Mouse (Mus musculus): Measurements from ENCODE around the gene Ears2. TPM values are rescaled to one million over a fixed set of nuclear protein-coding genes. Genes with fewer than 3 reads are reported as not detected.

Ears2 gene
- polyA plus RNA-seq, 1 experiment from 2014 or later, result 9.9 TPM

DNA sequence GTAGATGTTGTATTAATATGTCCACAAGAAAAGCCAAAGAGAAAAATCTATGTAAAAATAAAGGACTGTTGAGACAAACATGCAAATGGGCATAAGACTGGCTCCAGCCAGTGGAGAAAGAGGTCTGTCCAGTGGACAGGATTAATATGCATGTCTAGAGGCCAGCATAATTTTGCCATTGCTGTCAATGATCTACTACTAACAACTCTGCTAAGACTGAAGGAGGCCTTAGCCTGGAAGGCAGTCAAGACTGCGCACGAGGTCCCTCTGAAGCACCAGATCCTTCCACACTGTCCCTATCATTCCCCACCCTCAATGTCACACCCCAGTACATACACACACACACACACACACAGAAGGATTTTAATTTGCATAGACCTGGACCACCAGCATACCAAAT, 44.9 kb downstream of the Ears2 start:
- Histone ChIP-seq H3K27ac (replicated peaks) (no peak overlapping the region), H3K4me1 (replicated peaks) (peaks cover 30% of the 10 kb centered on the region), H3K4me3 (no peak overlapping the region), H3K4me2 (no peak overlapping the region), H3K9ac (no peak overlapping the region), H3K36me3 (peaks cover 6% of the 10 kb centered on the region), H3K9me3 (no peaks in the 10 kb centered on the region), H3K27me3 (no peaks in the 10 kb centered on the region)
- ATAC-seq (ENCODE audit: low read depth), result no peak
- WGBS, result 90% methylated on average over 2 of the region's 2 CpGs

DNA sequence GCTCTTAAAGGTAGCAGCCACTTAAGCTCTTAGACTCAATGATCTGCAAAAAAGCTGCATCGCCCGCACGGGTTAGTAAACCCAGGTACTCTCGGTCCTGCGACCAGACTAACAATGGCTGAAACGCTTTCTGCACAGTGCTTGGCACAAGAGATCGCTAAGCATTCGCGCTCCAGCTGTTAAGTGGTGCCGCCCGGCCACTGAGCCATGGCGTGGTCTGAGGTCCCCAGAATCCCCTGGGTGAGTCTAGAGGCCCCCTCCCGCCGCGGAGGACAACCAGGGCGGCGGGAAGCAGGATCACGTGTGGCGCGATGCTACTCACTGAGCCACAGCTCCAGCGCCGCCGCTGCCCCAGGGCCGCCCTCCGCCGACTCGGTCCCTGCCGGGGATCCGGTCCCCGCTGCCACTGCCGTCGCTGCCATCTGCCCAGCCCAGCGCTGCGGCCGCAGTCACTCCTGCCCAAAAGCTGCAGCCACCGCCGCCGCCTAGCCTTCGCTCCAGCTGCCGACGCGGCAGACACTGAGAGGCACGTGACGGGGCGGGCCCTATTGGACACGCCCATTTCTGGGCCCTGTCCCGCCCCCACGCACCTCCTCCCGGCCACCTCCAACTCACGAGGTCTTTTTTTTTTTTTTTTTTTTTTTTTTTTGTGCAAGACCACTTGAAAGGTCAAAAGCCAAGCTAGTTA, 46.3 kb downstream of the Ears2 start, which contains the start of gene Gga2:
Gga2 (minus strand) TSS at position 556 of the 688 bp plus-strand sequence.
- no peaks in the 10 kb centered on the region for H3K9me3 ChIP-seq
- H3K4me2 ChIP-seq, result peak within 1 kb of the TSS; percentile 64
- no peaks in the 10 kb centered on the region for H3K27me3 ChIP-seq
- peak within 1 kb of the TSS; percentile 77 for H3K4me3 ChIP-seq
- peaks cover 43% of the 10 kb centered on the region for H3K4me1 ChIP-seq (replicated peaks)
- peak within 1 kb of the TSS; percentile 91 for H3K27ac ChIP-seq (replicated peaks)
- H3K36me3 ChIP-seq, result peaks cover 6% of the 10 kb centered on the region
- H3K9ac ChIP-seq, result peak within 1 kb of the TSS; percentile 85
- WGBS, result 0% methylated on average over 50 of the region's 50 CpGs
- ATAC-seq (ENCODE audit: low read depth), result peak; percentile 81

DNA sequence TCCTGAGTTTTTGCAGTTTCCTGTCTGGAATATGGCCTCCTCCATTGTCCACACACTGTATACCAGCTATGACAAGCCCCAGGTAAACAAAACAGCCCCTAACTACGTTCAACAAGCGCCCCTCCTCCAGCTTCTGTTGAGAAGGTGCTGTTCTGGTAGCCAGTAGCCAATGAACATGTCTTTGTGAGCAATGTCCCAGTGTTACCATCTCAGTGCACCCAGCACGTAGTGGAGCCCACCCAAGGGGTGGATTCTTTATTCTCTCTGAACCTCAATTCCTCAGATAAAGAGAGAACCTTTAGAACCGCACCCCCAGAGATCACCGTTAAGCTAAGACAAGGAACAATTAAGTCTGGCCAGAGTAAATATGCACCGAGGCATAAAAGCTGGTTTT, 46.8 kb downstream of the Ears2 start:
- Histone ChIP-seq H3K27me3 (no peaks in the 10 kb centered on the region), H3K9ac (peak overlapping the region; percentile 85), H3K4me1 (replicated peaks) (peaks cover 49% of the 10 kb centered on the region), H3K9me3 (no peaks in the 10 kb centered on the region), H3K4me2 (peak overlapping the region; percentile 64), H3K4me3 (peak overlapping the region; percentile 77), H3K36me3 (peaks cover 6% of the 10 kb centered on the region), H3K27ac (replicated peaks) (peak overlapping the region; percentile 91)
- 1% methylated on average over 6 of the region's 6 CpGs for WGBS
- ATAC-seq (ENCODE audit: low read depth), result peak; percentile 58

DNA sequence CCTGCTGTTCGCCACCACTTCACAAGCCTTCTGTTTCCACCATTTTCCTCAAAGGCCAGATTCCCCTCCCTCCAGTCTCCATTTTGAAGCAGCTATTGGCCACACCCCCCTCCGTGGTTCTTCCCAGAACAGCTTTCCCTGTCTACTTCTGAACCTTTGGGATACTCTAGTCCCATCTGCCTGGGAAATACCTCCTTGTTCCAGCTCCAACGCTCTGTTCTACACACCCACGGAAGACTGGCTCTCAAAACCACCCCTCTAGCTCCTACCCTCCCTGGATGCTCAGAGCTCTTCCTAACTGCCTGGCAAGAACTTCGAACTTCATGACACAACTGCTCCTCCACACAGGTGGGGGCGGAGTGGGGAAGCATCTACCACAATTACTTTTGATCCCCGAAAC, 48.1 kb downstream of the Ears2 start:
- Histone ChIP-seq H3K9ac (peak overlapping the region; percentile 85), H3K4me1 (replicated peaks) (peaks cover 61% of the 10 kb centered on the region), H3K27ac (replicated peaks) (no peak overlapping the region), H3K36me3 (peaks cover 6% of the 10 kb centered on the region), H3K4me2 (peak overlapping the region; percentile 64), H3K9me3 (no peaks in the 10 kb centered on the region), H3K4me3 (peak overlapping the region; percentile 77), H3K27me3 (no peaks in the 10 kb centered on the region)
- no peak for ATAC-seq (ENCODE audit: low read depth)
- 87% methylated on average over 7 of the region's 7 CpGs for WGBS

DNA sequence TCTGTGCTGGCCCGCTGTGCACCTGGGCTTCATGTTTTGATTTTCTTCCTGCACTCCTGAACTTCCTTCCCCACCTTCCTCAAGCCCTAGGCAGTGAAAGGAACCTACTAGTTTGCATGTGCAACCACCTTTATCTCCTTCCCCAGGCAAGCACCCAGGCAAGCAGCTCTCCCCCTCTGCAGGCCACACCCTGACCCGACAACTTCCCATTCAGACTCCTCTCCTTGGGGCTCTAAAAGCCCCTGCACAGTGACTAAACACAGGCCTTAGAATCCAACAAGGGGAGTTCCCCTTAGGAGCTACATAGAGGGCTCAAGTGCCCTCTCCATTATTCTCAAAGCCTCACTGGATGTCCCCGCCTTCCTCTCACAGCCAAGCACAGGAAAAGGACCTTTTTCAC, 48.8 kb downstream of the Ears2 start:
- peaks cover 6% of the 10 kb centered on the region for H3K36me3 ChIP-seq
- peaks cover 66% of the 10 kb centered on the region for H3K4me1 ChIP-seq (replicated peaks)
- WGBS, result 74% methylated on average over 3 of the region's 3 CpGs
- no peaks in the 10 kb centered on the region for H3K27me3 ChIP-seq
- H3K27ac ChIP-seq (replicated peaks), result no peak overlapping the region
- H3K9me3 ChIP-seq, result no peaks in the 10 kb centered on the region
- ATAC-seq (ENCODE audit: low read depth), result no peak
- no peak overlapping the region for H3K4me3 ChIP-seq
- H3K9ac ChIP-seq, result peak overlapping the region; percentile 85
- peak overlapping the region; percentile 64 for H3K4me2 ChIP-seq

DNA sequence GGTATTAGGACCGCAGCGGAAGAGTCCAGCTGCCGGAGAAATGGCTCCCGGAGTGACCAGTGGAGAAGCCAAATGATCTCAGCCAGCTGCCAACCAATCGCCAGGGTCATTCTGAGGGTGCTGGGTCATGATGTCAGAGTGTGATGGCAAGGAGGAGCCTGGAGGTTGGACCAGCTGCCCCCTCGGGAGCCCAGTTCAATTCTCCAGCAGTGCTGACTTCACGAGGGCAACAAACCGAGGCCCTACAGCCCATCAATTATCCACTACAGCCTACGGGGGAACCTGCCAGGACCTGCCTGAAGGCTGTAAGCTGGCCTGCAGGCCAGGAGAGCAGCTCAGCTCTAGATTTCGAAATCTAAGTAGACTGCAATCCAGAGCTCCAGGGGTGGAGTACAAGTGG, 51.3 kb downstream of the Ears2 start:
- peak overlapping the region; percentile 17; the same call in 1 of the 2 replicates for H3K4me3 ChIP-seq
- no peaks in the 10 kb centered on the region for H3K27me3 ChIP-seq
- H3K9me3 ChIP-seq, result no peaks in the 10 kb centered on the region
- H3K27ac ChIP-seq (replicated peaks), result peak overlapping the region; percentile 68
- peak overlapping the region; percentile 52 for H3K9ac ChIP-seq
- peak overlapping the region; percentile 43 for H3K4me2 ChIP-seq
- H3K36me3 ChIP-seq, result peaks cover 24% of the 10 kb centered on the region
- peaks cover 66% of the 10 kb centered on the region for H3K4me1 ChIP-seq (replicated peaks)
- ATAC-seq (ENCODE audit: low read depth), result no peak
- WGBS, result 38% methylated on average over 10 of the region's 10 CpGs

DNA sequence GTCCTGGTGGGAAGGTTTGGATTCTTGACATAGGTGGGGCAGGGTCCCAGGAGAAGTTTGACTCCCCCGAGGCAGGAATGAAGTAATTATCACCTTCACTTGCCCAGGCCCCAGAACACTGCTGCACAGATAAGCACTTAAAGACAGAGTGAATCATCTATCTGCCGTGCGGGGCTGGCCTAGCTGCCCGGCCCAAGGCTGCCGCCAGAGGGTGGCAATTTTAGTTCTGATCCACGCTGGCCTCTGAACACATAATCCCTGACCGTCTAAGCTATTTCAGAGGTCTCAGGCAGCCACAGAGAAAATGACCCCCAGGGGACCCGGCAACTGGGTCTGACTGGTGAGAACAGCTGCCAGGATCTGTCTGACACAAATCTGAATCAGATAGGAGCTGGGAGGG, 52.0 kb downstream of the Ears2 start:
- 0 out of 2 replicates have a peak, but pooled peaks have one; percentile 8 for ATAC-seq (ENCODE audit: low read depth)
- H3K4me1 ChIP-seq (replicated peaks), result peaks cover 64% of the 10 kb centered on the region
- peak overlapping the region; percentile 68 for H3K27ac ChIP-seq (replicated peaks)
- WGBS, result 35% methylated on average over 8 of the region's 8 CpGs
- peak overlapping the region; percentile 52 for H3K9ac ChIP-seq
- H3K4me2 ChIP-seq, result peak overlapping the region; percentile 43
- peak overlapping the region; percentile 17; the same call in 1 of the 2 replicates for H3K4me3 ChIP-seq
- no peaks in the 10 kb centered on the region for H3K9me3 ChIP-seq
- peaks cover 30% of the 10 kb centered on the region for H3K36me3 ChIP-seq
- H3K27me3 ChIP-seq, result no peaks in the 10 kb centered on the region

DNA sequence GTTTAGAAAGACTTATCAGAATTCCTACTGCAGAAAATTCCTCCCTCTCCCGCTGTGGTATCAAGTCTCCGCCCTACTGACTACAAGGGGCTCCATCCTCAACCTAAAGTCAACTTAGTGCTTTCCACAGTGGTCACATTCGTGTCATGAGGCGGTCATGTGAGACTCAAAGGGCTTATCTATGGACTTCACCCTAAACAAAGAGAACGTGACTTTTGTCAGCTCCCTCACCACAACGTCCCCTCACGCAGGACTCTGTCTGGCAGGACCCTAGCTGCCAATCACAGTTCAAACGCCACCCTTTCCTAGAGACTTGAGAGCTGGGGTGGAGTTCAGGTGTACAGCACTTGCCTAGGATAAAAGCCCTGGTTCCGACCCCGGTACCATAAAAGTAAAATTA, 54.1 kb downstream of the Ears2 start:
- H3K4me1 ChIP-seq (replicated peaks), result peaks cover 43% of the 10 kb centered on the region
- no peak overlapping the region for H3K4me3 ChIP-seq
- H3K27me3 ChIP-seq, result no peaks in the 10 kb centered on the region
- H3K4me2 ChIP-seq, result no peak overlapping the region
- no peak for ATAC-seq (ENCODE audit: low read depth)
- no peaks in the 10 kb centered on the region for H3K9me3 ChIP-seq
- WGBS, result 93% methylated on average over 10 of the region's 10 CpGs
- H3K27ac ChIP-seq (replicated peaks), result no peak overlapping the region
- no peak overlapping the region for H3K9ac ChIP-seq
- peaks cover 50% of the 10 kb centered on the region for H3K36me3 ChIP-seq

DNA sequence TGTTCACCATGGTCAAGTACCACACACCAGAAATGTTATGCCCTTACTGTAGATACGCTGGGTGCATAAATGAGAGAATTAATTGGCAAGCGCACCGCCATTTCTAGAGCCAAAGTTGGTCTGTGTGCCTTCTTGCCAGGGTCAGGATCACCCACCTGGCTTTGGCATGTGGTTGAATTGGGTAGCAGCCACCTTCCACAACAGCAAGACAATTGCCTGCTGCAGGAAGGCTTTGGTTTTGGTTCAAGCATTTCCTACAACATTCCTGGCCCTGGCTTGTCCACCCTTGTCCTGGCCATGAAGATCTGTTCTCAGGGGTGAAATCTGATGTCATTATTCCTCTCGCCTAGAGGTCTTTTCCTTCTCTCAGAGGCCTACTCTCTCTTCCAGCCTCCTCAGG, 54.7 kb downstream of the Ears2 start:
- 96% methylated on average over 4 of the region's 4 CpGs for WGBS
- Histone ChIP-seq H3K27ac (replicated peaks) (no peak overlapping the region), H3K27me3 (no peaks in the 10 kb centered on the region), H3K9me3 (no peaks in the 10 kb centered on the region), H3K4me2 (no peak overlapping the region), H3K4me3 (no peak overlapping the region), H3K4me1 (replicated peaks) (peaks cover 38% of the 10 kb centered on the region), H3K36me3 (peaks cover 53% of the 10 kb centered on the region), H3K9ac (no peak overlapping the region)
- ATAC-seq (ENCODE audit: low read depth), result no peak

DNA sequence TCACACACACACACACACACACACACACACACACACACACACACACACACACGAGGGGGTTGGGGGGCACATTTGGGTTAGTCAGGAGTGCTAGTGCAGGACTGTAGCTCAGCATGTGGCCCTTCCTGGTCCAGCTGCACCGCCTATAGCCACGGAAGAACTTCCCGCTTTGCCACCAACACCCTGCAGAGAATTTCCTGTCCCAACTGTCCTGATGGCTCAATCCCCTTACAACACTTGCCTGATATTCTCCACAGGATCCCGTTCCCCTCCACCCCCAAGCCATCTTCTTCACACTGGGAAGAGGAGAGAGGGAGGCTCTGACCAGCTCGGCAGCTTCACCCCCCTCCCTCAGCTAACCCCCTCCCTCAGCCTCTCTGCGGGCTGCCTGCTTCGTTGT, 66.7 kb downstream of the Ears2 start:
- Histone ChIP-seq H3K4me2 (no peak overlapping the region), H3K27ac (replicated peaks) (no peak overlapping the region), H3K4me1 (replicated peaks) (no peaks in the 10 kb centered on the region), H3K27me3 (no peaks in the 10 kb centered on the region), H3K9ac (no peak overlapping the region), H3K9me3 (no peaks in the 10 kb centered on the region), H3K4me3 (no peak overlapping the region), H3K36me3 (peaks cover 92% of the 10 kb centered on the region)
- 75% methylated on average over 8 of the region's 8 CpGs for WGBS
- ATAC-seq (ENCODE audit: low read depth), result no peak

DNA sequence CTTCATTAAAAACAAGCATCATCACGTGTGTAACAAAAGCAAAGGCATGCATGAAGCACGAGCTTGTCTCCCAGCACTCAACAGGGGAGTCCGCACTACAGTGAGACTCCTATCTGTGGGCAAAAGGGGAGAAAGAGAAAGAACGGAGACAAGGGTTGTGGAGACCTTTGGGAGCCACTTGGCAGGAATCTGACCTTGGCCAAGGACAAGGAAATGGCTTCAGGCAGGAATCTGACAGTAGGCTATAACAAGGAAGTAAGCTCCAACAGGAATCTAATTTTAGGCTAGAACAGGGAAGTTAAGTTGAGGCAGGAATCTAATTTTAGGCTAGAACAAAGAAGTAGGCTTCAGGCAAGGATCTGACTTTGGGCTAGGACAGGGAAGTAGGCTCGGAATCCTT, 71.1 kb downstream of the Ears2 start:
- Histone ChIP-seq H3K27me3 (no peaks in the 10 kb centered on the region), H3K9me3 (no peaks in the 10 kb centered on the region), H3K4me3 (no peak overlapping the region), H3K9ac (no peak overlapping the region), H3K27ac (replicated peaks) (no peak overlapping the region), H3K4me2 (no peak overlapping the region), H3K4me1 (replicated peaks) (no peaks in the 10 kb centered on the region), H3K36me3 (peaks cover 95% of the 10 kb centered on the region)
- ATAC-seq (ENCODE audit: low read depth), result no peak
- 88% methylated on average over 5 of the region's 5 CpGs for WGBS

All from neural tube, embryonic 13.5 days (tissue).